Mouse (Mus musculus) forebrain, embryonic 12.5 days (tissue): ENCODE measurements around the gene Acsm4. TPM values are rescaled to one million over a fixed set of nuclear protein-coding genes. Genes with fewer than 3 reads are reported as not detected.
"Not testable (repeated sequence)": the region's sequence is repeated elsewhere in the genome, so short reads cannot be mapped to it uniquely, and the experiment has no call there.

Source experiments
- ATAC-seq: fragments of 200-750 bp; cut with Nextera tagmentation; 2 replicates; pipeline ENCODE4 v1.8.0; 2017; ENCODE audit warnings: moderate TSS enrichment; ENCODE audit not compliant: low FRiP score
- H3K27ac ChIP-seq: fragments of 300-500 bp; sonication (generic); 2 replicates; pipeline ENCODE4 v1.5.1; 2016; ENCODE audit warnings: mild to moderate bottlenecking
- H3K27me3 ChIP-seq: fragments of 300-500 bp; sonication (generic); 2 replicates; pipeline ENCODE4 v1.6.1; 2016; ENCODE audit warnings: mild to moderate bottlenecking
- H3K36me3 ChIP-seq: fragments of 300-500 bp; sonication (generic); replicated peaks from 2 replicates; pipeline ENCODE4 v1.6.1; 2016; ENCODE audit warnings: mild to moderate bottlenecking
- H3K4me1 ChIP-seq: fragments of 300-500 bp; sonication (generic); 2 replicates; pipeline ENCODE4 v1.6.1; 2016
- H3K4me2 ChIP-seq: fragments of 300-500 bp; sonication (generic); 2 replicates; pipeline ENCODE4 v1.6.1; 2016; ENCODE audit warnings: mild to moderate bottlenecking, moderate library complexity
- H3K4me3 ChIP-seq: fragments of 300-500 bp; sonication (generic); replicated peaks from 2 replicates; pipeline ENCODE4 v1.5.1; 2016; ENCODE audit warnings: mild to moderate bottlenecking
- H3K9ac ChIP-seq: fragments of 300-500 bp; sonication (generic); 2 replicates; pipeline ENCODE4 v1.6.1; 2016; ENCODE audit warnings: mild to moderate bottlenecking
- H3K9me3 ChIP-seq: fragments of 300-500 bp; sonication (generic); 2 replicates; pipeline ENCODE4 v1.6.1; 2016
- WGBS: fragments of 180-500 bp; shearing (Covaris S2); methylation state at CpG from one replicate; pipeline ENCODE4 v1.1.7; 2016; 5-methylcytosine and 5-hydroxymethylcytosine counted together
- polyA plus RNA-seq: library from polyadenylated mRNA; unstranded; fragments of >200 nt; fragmentation: Nextera tagmentation; extraction: Ambion mirVana; gene quantifications from 2 replicates; pipeline ENCODE4 v1.2.1, GENCODE M21; 2016

Gene Acsm4
- polyA plus RNA-seq, 1 experiment from 2014 or later = 5.5 TPM

DNA sequence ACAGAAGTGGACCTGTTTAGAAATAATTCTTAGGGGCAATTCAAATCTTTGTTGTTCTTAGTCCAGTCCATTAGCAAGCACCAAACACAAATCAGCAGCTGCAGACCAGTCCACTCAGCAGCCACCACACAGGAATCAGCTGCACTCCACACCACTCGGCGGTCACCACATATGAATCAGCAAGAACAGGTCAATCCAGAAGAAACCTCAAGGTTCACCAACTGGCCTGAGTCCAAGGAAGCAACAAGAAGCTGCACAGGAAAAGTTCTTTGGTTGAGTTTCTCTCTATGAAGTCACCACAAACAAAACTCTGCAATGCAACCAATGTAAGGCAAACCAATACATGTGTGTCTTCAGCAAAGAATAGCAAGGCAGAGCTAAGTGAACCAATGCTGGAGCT, 37.8 kb downstream of the Acsm4 start:
- Histone ChIP-seq H3K27me3 (0 out of 2 replicates have a peak, but pooled peaks cover 8% of the 10 kb centered on the region), H3K4me2 (no peak overlapping the region), H3K4me3 (no peak overlapping the region), H3K9ac (no peak overlapping the region), H3K27ac (no peak overlapping the region), H3K36me3 (no peaks in the 10 kb centered on the region), H3K9me3 (no peaks in the 10 kb centered on the region), H3K4me1 (no peaks in the 10 kb centered on the region)
- WGBS = 83% methylated on average over 2 of the region's 2 CpGs
- no peak for ATAC-seq

DNA sequence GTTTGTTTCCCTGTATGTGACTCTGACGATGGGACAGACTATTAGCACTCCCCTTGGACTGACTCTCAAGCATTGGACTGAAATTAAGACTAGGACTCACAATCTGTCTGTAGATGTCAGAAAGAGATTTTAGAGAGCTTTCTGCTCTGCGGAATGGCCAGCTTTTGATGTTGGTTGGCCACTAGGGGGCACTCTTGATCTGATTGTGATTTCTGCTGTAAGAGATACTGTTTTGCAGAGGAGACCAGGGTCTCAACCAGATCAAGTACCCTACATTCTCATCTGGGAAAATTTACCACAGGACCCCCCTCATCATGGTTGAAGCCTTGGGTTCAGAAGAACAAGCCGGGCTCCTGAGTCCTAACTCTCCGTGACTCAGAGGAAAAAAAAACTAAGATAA, 41.4 kb downstream of the Acsm4 start:
- not testable (repeated sequence) for ATAC-seq, H3K4me2 ChIP-seq, H3K9ac ChIP-seq, H3K4me3 ChIP-seq, H3K36me3 ChIP-seq, H3K9me3 ChIP-seq, H3K4me1 ChIP-seq, H3K27ac ChIP-seq, H3K27me3 ChIP-seq
- WGBS = 88% methylated on average over 4 of the region's 4 CpGs

DNA sequence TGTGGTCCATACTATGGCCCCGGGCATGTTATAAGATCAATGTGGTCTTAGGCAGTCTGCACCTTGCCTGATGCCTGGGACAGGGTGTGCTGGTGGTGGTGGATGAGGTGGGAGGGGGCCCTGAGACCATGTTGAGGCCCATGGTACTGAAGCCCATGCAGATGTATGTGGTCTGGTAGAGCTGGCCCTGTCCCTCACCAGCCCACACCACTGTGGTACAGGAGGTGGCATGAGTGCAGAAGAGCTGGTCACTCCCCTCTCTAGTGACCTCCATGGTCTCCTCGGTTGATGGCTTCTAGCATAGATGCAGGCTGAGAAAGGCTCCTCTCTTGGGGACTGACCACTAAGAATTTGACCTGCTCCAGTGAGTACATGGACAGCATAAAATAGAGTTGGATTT, 49.1 kb downstream of the Acsm4 start:
- no peak overlapping the region for H3K4me3 ChIP-seq
- no peaks in the 10 kb centered on the region for H3K4me1 ChIP-seq
- H3K9ac ChIP-seq = no peak overlapping the region
- no peak overlapping the region for H3K27ac ChIP-seq
- H3K9me3 ChIP-seq = 0 out of 2 replicates have a peak, but pooled peaks cover 3% of the 10 kb centered on the region
- H3K4me2 ChIP-seq = no peak overlapping the region
- 87% methylated on average over 2 of the region's 2 CpGs for WGBS
- no peaks in the 10 kb centered on the region for H3K27me3 ChIP-seq
- no peaks in the 10 kb centered on the region for H3K36me3 ChIP-seq
- ATAC-seq = no peak

DNA sequence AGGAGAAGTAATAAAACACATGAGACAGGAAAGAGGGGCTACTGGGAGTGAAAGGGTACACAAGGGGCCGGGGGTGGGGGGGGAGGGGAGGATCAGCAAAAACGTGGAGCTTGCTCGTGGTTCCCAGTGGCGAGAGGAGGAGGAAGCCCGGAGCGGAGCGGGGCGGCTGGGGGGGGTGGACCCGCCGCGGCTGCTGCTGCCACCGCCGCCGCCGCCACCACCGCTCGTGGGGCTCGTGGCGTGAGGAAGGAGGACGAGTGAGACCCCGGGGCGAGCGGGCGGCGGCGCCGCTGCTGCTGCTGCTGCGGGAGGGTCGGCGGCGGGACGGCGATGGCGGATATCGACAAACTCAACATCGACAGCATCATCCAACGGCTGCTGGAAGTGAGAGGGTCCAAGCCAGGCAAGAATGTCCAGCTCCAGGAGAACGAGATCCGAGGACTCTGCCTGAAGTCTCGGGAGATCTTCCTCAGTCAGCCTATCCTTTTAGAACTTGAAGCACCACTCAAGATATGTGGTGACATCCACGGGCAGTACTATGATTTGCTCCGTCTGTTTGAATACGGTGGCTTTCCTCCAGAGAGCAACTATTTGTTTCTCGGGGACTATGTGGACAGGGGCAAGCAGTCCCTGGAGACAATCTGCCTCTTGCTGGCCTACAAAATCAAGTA, 50.1 kb downstream of the Acsm4 start:
- not testable (repeated sequence) for H3K9me3 ChIP-seq, H3K27ac ChIP-seq, H3K36me3 ChIP-seq, H3K4me1 ChIP-seq, H3K27me3 ChIP-seq
- peak; percentile 67 for ATAC-seq
- WGBS = 4% methylated on average over 33 of the region's 44 CpGs
- Histone ChIP-seq H3K9ac (peak overlapping the region; percentile 44; the same call in 1 of the 2 replicates), H3K4me2 (peak overlapping the region; percentile 50), H3K4me3 (peak overlapping the region; percentile 40)

DNA sequence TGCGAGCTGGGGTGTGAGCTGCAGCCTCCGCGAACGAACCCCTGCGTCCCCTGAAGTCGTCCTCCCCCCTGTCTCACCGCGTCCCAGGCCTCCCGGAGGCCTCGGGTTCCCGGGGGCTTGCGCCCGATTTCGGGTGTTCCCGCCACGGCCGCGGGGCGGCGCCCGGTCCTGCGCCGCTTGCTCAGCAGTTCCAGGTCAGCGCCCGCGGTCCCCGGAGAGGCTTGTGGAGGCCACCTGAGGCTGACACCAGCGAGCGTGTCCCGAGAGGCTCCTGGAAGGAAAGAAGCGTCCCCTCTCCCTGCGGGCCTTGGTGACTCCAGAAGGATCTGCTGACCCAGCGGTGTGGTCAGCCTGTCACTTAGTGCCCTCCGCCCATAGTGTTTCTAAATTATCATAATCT, 54.5 kb downstream of the Acsm4 start:
- H3K4me1 ChIP-seq = peaks cover 7% of the 10 kb centered on the region
- no peaks in the 10 kb centered on the region for H3K9me3 ChIP-seq
- WGBS = 7% methylated on average over 34 of the region's 34 CpGs
- no peak for ATAC-seq
- no peak overlapping the region for H3K9ac ChIP-seq
- peak overlapping the region; percentile 10 for H3K4me3 ChIP-seq
- no peak overlapping the region for H3K27ac ChIP-seq
- peak overlapping the region; percentile 45 for H3K4me2 ChIP-seq
- no peaks in the 10 kb centered on the region for H3K27me3 ChIP-seq
- H3K36me3 ChIP-seq = no peaks in the 10 kb centered on the region

DNA sequence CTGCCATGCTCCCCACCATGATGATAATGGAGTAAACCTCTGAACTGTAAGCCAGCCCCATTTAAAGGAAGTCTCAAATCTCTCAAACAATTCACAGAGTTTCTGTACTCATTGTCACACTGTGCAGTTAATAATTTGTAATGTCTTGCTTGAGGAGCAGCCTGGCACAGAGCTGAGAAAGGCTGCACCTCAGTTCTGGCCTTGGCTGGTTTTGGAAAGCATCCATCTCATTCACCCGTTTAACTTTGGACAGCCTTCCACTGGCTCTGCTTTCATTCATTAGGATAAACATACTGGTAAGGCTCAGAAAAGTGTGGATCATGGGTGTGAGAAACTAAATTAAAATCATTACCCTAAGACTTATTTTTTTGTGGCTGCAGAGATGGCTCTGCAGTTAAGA, 56.0 kb downstream of the Acsm4 start:
- peaks cover 7% of the 10 kb centered on the region for H3K4me1 ChIP-seq
- ATAC-seq = no peak
- no peak overlapping the region for H3K27ac ChIP-seq
- no peaks in the 10 kb centered on the region for H3K9me3 ChIP-seq
- H3K4me2 ChIP-seq = no peak overlapping the region
- no peaks in the 10 kb centered on the region for H3K27me3 ChIP-seq
- no peak overlapping the region for H3K4me3 ChIP-seq
- H3K9ac ChIP-seq = no peak overlapping the region
- no peaks in the 10 kb centered on the region for H3K36me3 ChIP-seq
- 97% methylated on average over 1 of the region's 1 CpGs for WGBS

DNA sequence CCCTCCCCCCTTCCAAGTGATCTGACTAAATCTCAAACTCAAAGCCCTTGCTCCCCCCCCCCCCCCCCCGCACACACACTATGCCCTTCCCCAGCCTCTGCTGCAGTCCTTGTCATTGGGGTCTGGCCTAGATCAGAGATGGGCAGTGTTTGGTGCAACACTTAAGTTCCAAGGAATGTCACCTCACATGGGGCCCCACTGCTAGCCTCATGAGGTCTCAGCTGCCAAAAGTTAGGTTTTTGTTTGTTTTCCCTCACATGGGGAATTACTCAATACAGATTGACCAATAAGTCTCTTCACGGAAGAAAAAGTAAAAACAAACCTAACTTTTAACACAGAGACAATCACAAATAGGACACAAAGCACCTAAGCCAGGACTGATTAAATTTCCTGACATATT, 58.9 kb downstream of the Acsm4 start:
- no peak overlapping the region for H3K9ac ChIP-seq
- ATAC-seq = no peak
- H3K4me1 ChIP-seq = peaks cover 7% of the 10 kb centered on the region
- no peak overlapping the region for H3K27ac ChIP-seq
- no peak overlapping the region for H3K4me2 ChIP-seq
- H3K27me3 ChIP-seq = no peaks in the 10 kb centered on the region
- WGBS = 83% methylated on average over 1 of the region's 2 CpGs
- no peaks in the 10 kb centered on the region for H3K36me3 ChIP-seq
- H3K9me3 ChIP-seq = no peaks in the 10 kb centered on the region
- H3K4me3 ChIP-seq = no peak overlapping the region

DNA sequence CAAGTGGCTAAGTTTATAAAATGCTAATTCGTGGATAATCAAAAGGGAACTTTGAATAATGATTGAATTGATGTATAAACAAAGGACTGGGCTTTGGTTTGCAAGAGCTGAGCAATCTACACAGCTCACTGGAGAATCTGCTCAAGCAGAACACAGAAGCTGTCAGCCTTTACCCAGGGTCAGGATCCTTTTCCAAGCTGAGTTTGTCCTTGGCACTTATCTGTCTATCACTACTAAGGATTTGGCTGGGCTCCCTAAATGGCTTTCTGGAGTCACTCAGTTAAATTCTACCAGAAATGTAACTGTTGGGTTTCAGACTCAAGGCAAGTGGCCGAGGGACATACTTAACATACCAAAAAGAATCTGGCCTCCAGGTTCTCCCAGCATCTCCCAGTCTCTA, 60.1 kb downstream of the Acsm4 start:
- no peak overlapping the region for H3K4me2 ChIP-seq
- no peak overlapping the region for H3K4me3 ChIP-seq
- no peaks in the 10 kb centered on the region for H3K27me3 ChIP-seq
- no peaks in the 10 kb centered on the region for H3K9me3 ChIP-seq
- no peak overlapping the region for H3K9ac ChIP-seq
- no peaks in the 10 kb centered on the region for H3K36me3 ChIP-seq
- no peak for ATAC-seq
- no peak overlapping the region for H3K27ac ChIP-seq
- H3K4me1 ChIP-seq = no peaks in the 10 kb centered on the region
- WGBS = 69% methylated on average over 2 of the region's 2 CpGs

DNA sequence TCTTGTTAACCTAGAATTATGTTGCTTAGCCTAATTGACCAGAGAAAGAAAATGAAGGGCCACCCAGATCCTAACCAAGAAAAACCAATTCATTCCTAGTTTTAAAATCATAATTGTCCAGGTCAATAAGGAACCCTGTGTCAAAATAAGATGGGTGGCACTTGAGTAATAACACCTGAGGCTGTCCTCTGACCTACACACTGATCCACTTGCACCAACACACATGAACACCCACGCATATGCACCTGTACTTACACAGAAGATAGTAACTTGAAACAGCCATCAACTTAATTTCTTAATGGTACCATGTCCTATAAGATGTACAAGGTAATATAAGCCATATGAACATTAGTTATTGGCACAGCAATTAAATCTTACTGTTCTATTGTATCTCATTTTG, 63.9 kb downstream of the Acsm4 start:
- Histone ChIP-seq H3K4me2 (no peak overlapping the region), H3K36me3 (no peaks in the 10 kb centered on the region), H3K27me3 (no peaks in the 10 kb centered on the region), H3K27ac (no peak overlapping the region), H3K4me1 (no peaks in the 10 kb centered on the region), H3K9ac (no peak overlapping the region), H3K4me3 (no peak overlapping the region), H3K9me3 (no peaks in the 10 kb centered on the region)
- ATAC-seq = no peak
- 88% methylated on average over 1 of the region's 1 CpGs for WGBS

DNA sequence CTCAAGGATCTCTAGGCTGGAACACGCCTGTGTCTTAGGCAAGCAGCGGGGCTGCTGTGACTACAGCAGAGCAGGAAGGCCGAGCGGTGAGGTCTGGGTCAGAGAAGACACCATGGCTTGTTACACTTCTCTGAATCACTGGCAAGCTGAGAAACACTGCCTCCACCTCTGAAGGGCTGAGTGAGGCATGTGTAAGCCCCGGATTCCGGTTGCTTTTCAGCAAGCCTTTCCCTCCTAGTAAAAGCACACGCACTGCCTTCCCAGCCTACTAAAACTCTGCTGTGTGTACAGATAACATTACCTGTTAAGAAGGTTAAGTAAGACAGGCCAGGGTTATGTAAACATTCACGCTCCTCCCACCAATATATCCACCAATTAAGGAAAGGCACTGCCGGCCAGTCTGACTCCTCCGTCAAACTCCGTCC, 70.7 kb downstream of the Acsm4 start, which contains the start of gene Acsm3:
TSS of gene Acsm3 (plus strand) at position 397 of the 425 bp plus-strand sequence.
- ATAC-seq = no peak
- Histone ChIP-seq H3K9me3 (no peaks in the 10 kb centered on the region), H3K27ac (no peak within 1 kb of the TSS), H3K4me1 (no peaks in the 10 kb centered on the region), H3K27me3 (no peaks in the 10 kb centered on the region), H3K4me3 (no peak within 1 kb of the TSS), H3K4me2 (no peak within 1 kb of the TSS), H3K36me3 (no peaks in the 10 kb centered on the region), H3K9ac (no peak within 1 kb of the TSS)
- WGBS = 88% methylated on average over 11 of the region's 11 CpGs

DNA sequence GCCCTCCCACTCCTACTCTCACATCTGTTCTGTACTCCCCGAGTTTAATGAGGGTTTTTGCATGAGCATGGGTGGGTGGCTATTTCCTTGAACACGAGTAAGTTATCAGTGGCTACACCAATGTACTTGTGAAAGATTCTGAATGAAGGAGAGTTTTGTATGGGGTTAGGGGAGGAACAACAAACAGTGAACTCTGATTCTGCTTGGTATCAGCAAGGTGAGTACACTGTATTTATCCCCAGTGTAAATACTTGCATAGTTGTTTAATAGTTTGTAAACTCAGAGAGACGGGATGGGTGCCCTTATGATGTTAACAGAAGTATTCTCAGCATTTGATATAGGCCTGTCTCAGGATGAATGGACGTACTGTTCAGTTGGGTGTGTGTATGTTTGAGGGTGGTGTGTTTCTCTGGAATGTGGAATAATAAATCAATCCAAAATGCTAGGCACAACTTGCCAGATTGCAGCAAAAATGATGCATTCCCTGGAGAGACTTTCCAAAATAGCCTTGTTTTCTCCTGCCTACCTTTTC, 72.4 kb downstream of the Acsm4 start:
- H3K4me3 ChIP-seq = no peak overlapping the region
- H3K9me3 ChIP-seq = no peaks in the 10 kb centered on the region
- no peaks in the 10 kb centered on the region for H3K36me3 ChIP-seq
- no peaks in the 10 kb centered on the region for H3K4me1 ChIP-seq
- no peak overlapping the region for H3K27ac ChIP-seq
- H3K4me2 ChIP-seq = no peak overlapping the region
- ATAC-seq = no peak
- 75% methylated on average over 4 of the region's 4 CpGs for WGBS
- H3K9ac ChIP-seq = no peak overlapping the region
- no peaks in the 10 kb centered on the region for H3K27me3 ChIP-seq
